Mouse (Mus musculus) thymus, postnatal 25 days (tissue): Measurements from ENCODE around the gene Serpina3a.
A peak's percentile ranks its signal among the peaks of the same experiment; 100 is the strongest.
"Not testable (repeated sequence)": the region's sequence is repeated elsewhere in the genome, so short reads cannot be mapped to it uniquely, and the experiment has no call there.

Source experiments
- DNase-seq: peaks from one replicate; pipeline ENCODE4 v3.0.0; 2022

The Serpina3a gene

DNA sequence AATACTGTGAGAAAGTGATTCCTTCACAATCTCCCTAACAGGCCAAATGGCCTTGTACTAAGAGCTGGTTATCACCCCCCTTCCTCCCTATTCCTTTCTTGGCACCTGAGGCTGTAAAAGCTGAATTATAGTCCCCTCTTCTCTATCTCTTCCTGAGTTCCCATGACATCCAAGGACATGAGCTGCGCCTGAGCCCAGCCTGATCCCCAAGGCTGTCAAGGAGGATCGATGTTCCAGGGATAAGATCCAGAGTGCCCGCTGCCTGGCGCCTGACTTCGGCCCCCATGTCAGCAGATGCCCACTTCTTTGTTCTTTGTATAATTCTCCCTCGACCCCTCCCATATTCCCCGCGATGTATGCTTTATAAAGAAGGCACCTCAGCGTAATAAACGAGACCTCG, at the start of gene Serpina3a:
TSS of gene Serpina3a (plus strand) at position 392 of the 400 bp plus-strand sequence.
- not testable (repeated sequence) for DNase-seq

DNA sequence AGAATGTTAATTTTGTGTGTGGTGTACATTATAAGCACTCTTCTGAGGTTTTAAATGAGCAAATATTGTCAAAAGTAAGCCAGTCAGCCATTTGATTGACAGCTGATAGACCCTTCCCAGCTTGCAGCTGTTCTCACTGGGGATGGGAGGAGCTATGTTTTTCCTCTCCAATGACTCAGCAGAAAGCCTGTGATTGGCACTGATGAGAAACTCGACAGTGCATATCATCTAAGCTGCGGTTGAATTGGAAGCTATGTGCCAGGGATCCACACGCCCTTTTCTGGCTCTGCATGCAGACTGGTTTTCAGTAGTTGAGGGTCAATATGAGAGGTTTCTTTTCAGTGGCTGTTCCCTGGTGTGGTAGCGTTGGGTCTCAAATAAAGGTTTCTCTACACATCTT, 48.0 kb upstream of the Serpina3a start:
- DNase-seq: no peak

DNA sequence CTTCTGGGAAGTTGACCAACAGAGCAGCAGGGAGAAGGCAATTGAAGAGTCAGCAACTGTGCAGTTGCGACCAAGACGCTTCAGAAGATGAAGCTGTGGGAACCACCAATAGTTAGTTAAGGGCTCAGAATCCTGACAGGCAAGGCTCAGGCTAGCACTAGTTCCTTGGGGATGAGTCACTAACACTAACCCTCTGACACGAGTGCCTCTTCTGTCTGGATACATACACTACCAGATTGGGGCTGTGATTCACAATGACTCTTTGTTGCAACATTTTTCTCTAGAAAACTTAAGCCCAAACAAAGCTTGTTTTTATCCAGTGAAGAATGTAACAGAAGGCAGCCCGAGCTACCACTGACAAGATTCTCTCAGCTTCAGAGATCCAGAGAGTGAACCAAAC, 47.5 kb upstream of the Serpina3a start:
- no peak for DNase-seq

GRCm38 (mm10) chr12:104066241-104066640, 46.3 kb upstream of the Serpina3a start:
- DNase-seq: peak; percentile 33

- DNase-seq: no peak
These were observed 45.0 kb upstream of the Serpina3a start for GRCm38 (mm10) chr12:104067549-104067948.

DNA sequence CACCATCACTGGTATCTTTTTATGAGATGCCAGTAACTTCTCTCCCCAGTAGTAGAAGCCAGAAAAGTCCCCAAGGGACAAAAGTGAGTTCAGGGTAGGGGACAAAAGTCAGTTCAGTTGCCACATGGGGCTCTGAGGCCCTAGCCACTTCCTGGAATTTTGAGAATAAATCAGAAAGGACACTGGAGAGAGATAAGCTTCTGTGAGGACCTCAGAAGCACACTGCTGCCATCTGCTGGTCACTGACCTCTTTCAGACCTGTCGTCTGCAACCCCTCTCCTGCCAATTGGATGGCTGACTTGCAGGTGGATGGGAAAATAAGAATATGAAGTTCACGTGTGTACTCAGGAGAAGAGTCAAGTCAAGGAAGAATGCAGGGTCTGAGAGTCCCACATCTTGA, 42.9 kb upstream of the Serpina3a start:
- peak; percentile 42 for DNase-seq

- DNase-seq: no peak
These were observed 40.8 kb upstream of the Serpina3a start for GRCm38 (mm10) chr12:104071708-104072107.

- DNase-seq: no peak
These were observed 40.2 kb upstream of the Serpina3a start for GRCm38 (mm10) chr12:104072286-104072685.

- DNase-seq: no peak
These were observed 22.4 kb upstream of the Serpina3a start for GRCm38 (mm10) chr12:104090119-104090518.

DNA sequence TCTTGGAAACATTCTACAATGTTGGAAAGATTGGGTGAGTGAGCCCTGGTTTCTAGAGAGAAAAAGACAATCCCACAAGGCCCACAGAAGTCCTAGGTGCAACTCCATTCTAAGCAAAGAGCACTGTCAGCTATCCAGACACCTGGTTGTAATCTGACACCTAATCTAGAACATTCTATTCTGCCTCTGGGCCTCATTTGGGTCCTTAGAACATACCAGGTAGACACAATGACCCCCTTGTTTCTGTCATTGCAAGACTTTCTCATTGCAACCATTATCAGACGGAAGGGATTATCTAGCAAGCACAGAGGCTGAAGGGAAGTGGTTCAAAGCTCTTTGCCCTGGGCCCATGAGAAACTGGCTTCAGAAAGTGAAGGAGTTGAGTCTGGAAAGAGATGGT, 21.2 kb upstream of the Serpina3a start:
- no peak for DNase-seq

- no peak for DNase-seq
These were observed 11.8 kb upstream of the Serpina3a start, which contains the start of gene Serpina5 for GRCm38 (mm10) chr12:104100768-104101167. Serpina5 (plus strand) TSS chr12:104101113.

DNA sequence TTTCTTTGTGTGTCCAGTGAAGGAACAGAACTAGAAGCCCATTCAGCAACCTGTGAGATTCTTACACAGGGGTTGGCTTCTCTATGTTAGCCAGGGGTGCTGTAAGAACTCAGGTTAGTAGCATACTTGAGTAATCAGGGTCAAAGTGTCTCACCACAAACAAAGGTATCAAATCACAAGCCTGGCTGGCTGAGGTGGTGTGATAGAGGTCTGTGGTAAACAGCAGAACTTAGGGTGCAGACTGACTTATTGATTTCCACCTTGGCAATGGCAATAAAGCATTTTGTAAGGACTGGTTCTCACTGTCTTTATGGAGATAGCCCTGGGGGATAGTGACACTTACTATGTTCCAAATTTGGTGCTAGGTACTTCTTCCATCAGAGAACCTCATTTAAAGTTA, 6.7 kb upstream of the Serpina3a start:
- no peak for DNase-seq

- DNase-seq: no peak
These were observed 5.6 kb upstream of the Serpina3a start for GRCm38 (mm10) chr12:104106919-104107318.

GRCm38 (mm10) chr12:104108507-104108906, 4.0 kb upstream of the Serpina3a start:
- no peak for DNase-seq

GRCm38 (mm10) chr12:104114921-104115579, 2.5 kb downstream of the Serpina3a start:
- no peak for DNase-seq

DNA sequence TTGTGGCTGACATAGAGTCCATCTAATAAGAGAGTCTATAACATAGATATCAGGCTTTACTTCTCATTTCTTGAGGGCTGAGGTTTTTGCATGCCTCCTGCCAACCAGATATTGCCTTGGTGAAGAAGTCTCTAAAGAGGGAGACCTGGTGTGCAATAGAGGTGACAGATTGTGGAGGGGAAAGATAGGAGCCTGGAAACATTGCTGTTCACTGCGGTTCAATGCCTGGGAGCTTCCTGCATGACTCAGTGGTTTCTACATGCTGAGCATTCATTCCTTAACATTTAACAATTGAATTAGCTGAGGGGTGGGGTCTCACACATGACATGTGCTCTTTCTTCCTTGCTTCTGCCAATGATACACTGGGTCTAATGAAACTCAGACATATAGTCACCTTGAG, 10.6 kb downstream of the Serpina3a start:
- no peak for DNase-seq

- no peak for DNase-seq
These were observed 11.5 kb downstream of the Serpina3a start for GRCm38 (mm10) chr12:104123996-104124395.

- DNase-seq: no peak
These were observed 12.6 kb downstream of the Serpina3a start for GRCm38 (mm10) chr12:104125021-104125560.

DNA sequence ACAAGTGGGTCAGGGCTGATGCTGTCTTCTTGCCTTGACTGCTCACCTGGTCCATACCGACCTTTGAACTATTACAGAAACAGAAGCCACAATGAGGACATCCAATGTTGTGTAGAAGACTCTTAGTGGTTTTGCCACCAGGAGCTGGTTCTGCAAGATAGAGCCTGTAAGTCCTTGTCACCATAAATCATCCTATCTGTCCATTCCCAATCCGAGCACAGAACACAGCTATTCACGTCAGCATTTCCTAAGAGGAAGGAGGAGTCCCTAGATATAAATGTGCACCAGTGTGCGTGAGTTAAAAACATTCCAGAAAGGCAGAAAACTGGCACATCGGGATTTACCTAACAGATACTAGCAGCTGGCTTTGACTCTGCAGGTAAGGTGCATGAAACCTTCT, 15.2 kb downstream of the Serpina3a start, which contains the start of gene Serpina3b:
TSS of gene Serpina3b (plus strand) at position 301 of the 400 bp plus-strand sequence.
- no peak for DNase-seq

DNA sequence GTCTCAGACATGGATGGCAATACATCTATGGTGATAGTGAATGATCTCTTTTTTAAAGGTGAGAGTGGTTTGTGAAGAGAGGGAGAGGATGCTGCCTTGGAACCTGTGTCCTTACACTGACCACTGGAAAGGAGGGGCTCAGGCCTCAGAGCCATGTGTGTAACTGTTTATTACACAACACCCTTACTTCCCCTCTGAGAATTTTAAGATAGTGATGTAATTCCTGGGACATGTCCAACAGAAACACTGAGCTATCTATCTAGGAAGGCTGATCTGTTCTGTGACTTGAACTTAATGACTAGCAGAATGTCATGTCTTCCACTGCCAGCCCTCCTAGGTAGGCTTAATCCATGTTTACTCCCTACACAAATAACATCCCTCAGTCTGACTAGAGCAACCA, 18.5 kb downstream of the Serpina3a start:
- no peak for DNase-seq

GRCm38 (mm10) chr12:104138216-104138615, 25.7 kb downstream of the Serpina3a start:
- no peak for DNase-seq

GRCm38 (mm10) chr12:104140543-104141103, 28.1 kb downstream of the Serpina3a start:
- DNase-seq: no peak

DNA sequence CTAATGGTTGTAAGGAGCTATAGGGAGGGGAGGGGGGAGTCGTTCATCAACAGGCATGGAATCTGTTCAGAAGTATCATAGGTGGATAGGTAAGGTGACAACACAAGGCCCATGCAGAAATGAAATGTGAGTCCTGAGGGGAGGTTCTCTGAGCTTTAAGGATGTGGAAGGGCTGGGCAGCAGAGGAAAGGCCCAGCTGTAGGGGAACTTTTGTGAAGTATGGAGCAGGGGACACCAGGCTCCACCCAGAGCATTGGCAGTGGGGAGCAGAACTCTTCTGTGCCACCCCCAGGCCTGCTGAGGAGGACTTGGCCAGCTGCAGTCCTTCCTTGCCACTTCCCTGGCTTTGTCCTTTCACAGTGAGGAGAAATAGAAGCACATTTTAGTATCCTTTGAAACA, 29.0 kb downstream of the Serpina3a start:
- DNase-seq: no peak

DNA sequence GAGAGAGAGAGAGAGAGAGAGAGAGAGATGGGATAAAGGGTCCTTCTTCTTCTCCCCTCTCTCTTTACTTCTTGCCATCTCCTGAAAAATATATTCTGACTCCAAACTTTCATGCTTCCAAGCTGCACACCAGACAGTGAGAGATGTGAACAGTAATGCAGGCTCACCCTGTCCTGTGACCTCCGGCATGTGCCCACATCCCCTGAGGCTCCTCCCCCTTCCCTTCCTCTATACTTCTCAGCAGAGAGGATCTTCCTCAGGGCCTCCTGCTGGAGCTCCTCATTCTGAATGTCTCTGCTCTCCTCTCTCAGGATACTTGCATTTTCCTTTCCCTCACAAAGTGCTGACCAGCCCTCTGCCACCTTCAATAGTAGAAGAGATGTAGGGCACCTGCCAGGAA, 29.9 kb downstream of the Serpina3a start:
- no peak for DNase-seq
